In the genomic region with DNA sequence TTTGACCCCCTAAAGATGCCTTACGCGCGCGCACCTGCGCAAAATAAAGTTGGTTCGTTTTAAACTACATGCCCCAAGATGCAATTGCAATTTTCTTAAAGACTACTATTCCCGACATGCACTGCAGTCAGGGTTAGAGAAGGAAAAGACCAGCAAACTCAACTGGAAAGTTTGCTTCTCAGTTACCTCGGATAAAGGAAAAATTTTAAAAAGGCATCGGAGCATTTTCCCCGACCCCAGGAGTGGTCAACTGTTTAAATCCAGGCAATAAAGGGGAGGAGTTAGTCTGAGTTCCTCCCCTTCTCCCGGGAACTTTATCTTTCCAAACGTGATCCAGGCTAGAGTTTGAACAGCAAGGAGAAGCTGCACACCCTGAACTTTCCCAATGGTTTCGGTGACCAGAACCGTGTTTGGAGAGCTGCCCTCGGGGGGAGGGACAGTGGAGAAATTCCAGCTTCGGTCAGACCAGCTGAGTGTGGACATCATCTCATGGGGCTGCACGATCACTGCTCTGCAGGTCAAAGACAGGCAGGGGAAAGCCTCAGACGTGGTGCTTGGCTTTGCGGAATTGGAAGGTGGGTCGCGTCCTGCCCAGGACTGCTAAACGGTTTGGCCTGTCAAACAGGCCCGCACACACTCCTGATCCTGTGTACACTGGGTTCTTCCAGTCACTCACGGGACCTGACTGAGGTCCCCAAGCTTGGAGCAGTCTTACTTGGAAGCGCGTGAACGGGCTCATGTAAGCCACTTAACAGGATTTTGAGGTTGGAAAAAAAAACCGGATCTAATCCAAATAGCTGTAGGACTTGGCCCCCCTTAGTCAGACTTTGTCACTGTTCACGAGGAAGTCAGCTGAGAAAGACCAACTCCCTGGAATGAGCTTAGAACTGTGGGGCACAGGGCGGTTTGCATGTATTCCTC, we compare ENCODE assay signal across 8 mouse cellular contexts. TPM values are rescaled to one million over a fixed set of nuclear protein-coding genes. Genes with fewer than 3 reads are reported as not detected.
DNase-seq lines count a peak whose midpoint lies in the region; ATAC-seq and TF ChIP-seq lines count a peak whose summit lies in the region.

Galm (plus strand) TSS at position 141 of the 921 bp plus-strand sequence.

- H3K4me2 ChIP-seq in heart, embryonic 11.5 days: peak within 1 kb of the TSS; percentile 77
- peak within 1 kb of the TSS; percentile 90 for H3K4me2 ChIP-seq in midbrain, embryonic 16.5 days (ENCODE audit: low read length)
- peak within 1 kb of the TSS; percentile 85 for H3K4me2 ChIP-seq in stomach, embryonic 15.5 days

- no peaks in the 10 kb centered on the region for H3K36me3 ChIP-seq in heart, embryonic 11.5 days (ENCODE audit: control insufficient read depth, insufficient read depth, low read length)
- no peaks in the 10 kb centered on the region for H3K36me3 ChIP-seq in midbrain, embryonic 16.5 days (ENCODE audit: control insufficient read depth, insufficient read depth, low read length)
- H3K36me3 ChIP-seq in stomach, embryonic 15.5 days: no peaks in the 10 kb centered on the region

- H3K27ac ChIP-seq in bone marrow, adult 2 months (ENCODE audit: control insufficient read depth, insufficient read depth, low read depth, low read length, poor library complexity): peak within 1 kb of the TSS; percentile 43
- H3K27ac ChIP-seq in embryonic fibroblast, embryonic 13.5 days (ENCODE audit: insufficient read depth, low read length): peak within 1 kb of the TSS; percentile 32
- peak within 1 kb of the TSS; percentile 81 for H3K27ac ChIP-seq in heart, embryonic 11.5 days (ENCODE audit: low read depth, low read length)
- no peak within 1 kb of the TSS for H3K27ac ChIP-seq in midbrain, embryonic 16.5 days (ENCODE audit: low read length)
- peak within 1 kb of the TSS; percentile 92 for H3K27ac ChIP-seq in stomach, embryonic 15.5 days

- H3K9me3 ChIP-seq in heart, embryonic 11.5 days (replicated peaks; ENCODE audit: control insufficient read depth, low read length): no peaks in the 10 kb centered on the region
- no peaks in the 10 kb centered on the region for H3K9me3 ChIP-seq in midbrain, embryonic 16.5 days (replicated peaks; ENCODE audit: control insufficient read depth, low read length, poor library complexity, severe bottlenecking)
- H3K9me3 ChIP-seq in stomach, embryonic 15.5 days: no peaks in the 10 kb centered on the region

- H3K4me3 ChIP-seq in bone marrow, adult 2 months (replicated peaks; ENCODE audit: control insufficient read depth, low read depth, low read length): peak within 1 kb of the TSS; percentile 62
- peak within 1 kb of the TSS; percentile 36 for H3K4me3 ChIP-seq in embryonic fibroblast, embryonic 13.5 days (ENCODE audit: insufficient read depth, low read length)
- peak within 1 kb of the TSS; percentile 60 for H3K4me3 ChIP-seq in heart, embryonic 11.5 days (ENCODE audit: low read depth, low read length)
- H3K4me3 ChIP-seq in midbrain, embryonic 16.5 days (ENCODE audit: low read depth, low read length): peak within 1 kb of the TSS; percentile 35
- peak within 1 kb of the TSS; percentile 56 for H3K4me3 ChIP-seq in stomach, embryonic 15.5 days (replicated peaks)

- H3K4me1 ChIP-seq in bone marrow, adult 2 months (ENCODE audit: control insufficient read depth, insufficient read depth, low read length): peaks cover 1% of the 10 kb centered on the region; the same call in 1 of the 2 replicates
- peaks cover 5% of the 10 kb centered on the region for H3K4me1 ChIP-seq in embryonic fibroblast, embryonic 13.5 days (ENCODE audit: control insufficient read depth, insufficient read depth, low read length)
- H3K4me1 ChIP-seq in heart, embryonic 11.5 days (ENCODE audit: control insufficient read depth, insufficient read depth, low read length): peaks cover 11% of the 10 kb centered on the region; the same call in 1 of the 2 replicates
- H3K4me1 ChIP-seq in midbrain, embryonic 16.5 days (ENCODE audit: control insufficient read depth, insufficient read depth, low read length): peaks cover 8% of the 10 kb centered on the region
- H3K4me1 ChIP-seq in stomach, embryonic 15.5 days: peaks cover 8% of the 10 kb centered on the region; the same call in 1 of the 2 replicates

- peak within 1 kb of the TSS; percentile 77 for H3K9ac ChIP-seq in heart, embryonic 11.5 days (ENCODE audit: low read depth, low read length)
- peak within 1 kb of the TSS; percentile 53; the same call in 1 of the 2 replicates for H3K9ac ChIP-seq in midbrain, embryonic 16.5 days (ENCODE audit: low read depth, low read length)
- peak within 1 kb of the TSS; percentile 65; the same call in 1 of the 2 replicates for H3K9ac ChIP-seq in stomach, embryonic 15.5 days

- no peak for TF ChIP-seq POLR2A in bone marrow, adult 2 months (IDR thresholded peaks at IDR 0.05; ENCODE audit: borderline replicate concordance, control insufficient read depth, low read depth, low read length)
- peak; percentile 48; the same call in 1 of the 2 replicates for TF ChIP-seq POLR2A in embryonic fibroblast, embryonic 13.5 days (IDR thresholded peaks at IDR 0.05; ENCODE audit: low read depth, low read length)

- 4% methylated on average over 30 of the region's 30 CpGs for WGBS in bone marrow, adult 2 months
- WGBS in heart, embryonic 11.5 days (ENCODE audit: insufficient replicate concordance): 5% methylated on average over 30 of the region's 30 CpGs
- WGBS in midbrain, embryonic 16.5 days: 2% methylated on average over 30 of the region's 30 CpGs
- 3% methylated on average over 30 of the region's 30 CpGs for WGBS in stomach, embryonic 15.5 days

- TF ChIP-seq CTCF in bone marrow, adult 2 months (IDR thresholded peaks at IDR 0.05; ENCODE audit: control insufficient read depth, insufficient read depth, low read length): 0 out of 2 replicates have a peak, but pooled peaks have one; percentile 12
- no peak for TF ChIP-seq CTCF in embryonic fibroblast, embryonic 13.5 days (IDR thresholded peaks at IDR 0.05; ENCODE audit: borderline replicate concordance, insufficient read depth, low read length)

- no peaks in the 10 kb centered on the region for H3K27me3 ChIP-seq in heart, embryonic 11.5 days (ENCODE audit: control insufficient read depth, insufficient read depth, low read length)
- no peaks in the 10 kb centered on the region for H3K27me3 ChIP-seq in midbrain, embryonic 16.5 days (ENCODE audit: control insufficient read depth, insufficient read depth, low read depth, low read length)
- no peaks in the 10 kb centered on the region for H3K27me3 ChIP-seq in stomach, embryonic 15.5 days (replicated peaks)

- peak; percentile 11 to 15 for DNase-seq in B cell, adult 2 months
- peak; percentile 93 for DNase-seq in kidney, adult 9 months
- DNase-seq in liver: peak; percentile 16

- peak; percentile 57 for ATAC-seq in heart, embryonic 11.5 days (replicated peaks; ENCODE audit: insufficient number of reproducible peaks, low FRiP score, low TSS enrichment)
- ATAC-seq in midbrain, embryonic 16.5 days: peak; percentile 87
- peak; percentile 70 for ATAC-seq in stomach, embryonic 15.5 days (ENCODE audit: insufficient read depth, low FRiP score, low read depth)

RNA-seq across cellular contexts. Expression of gene Galm, which starts in this region (rescaled TPM):
- 0.56 and 5.2 TPM in 2 replicates for polyA plus RNA-seq in bone marrow, adult 2 months (2011; ENCODE audit: insufficient read depth, insufficient read length, low replicate concordance, missing spikeins)
- 10.0 and 10.6 TPM in 2 replicates for polyA plus RNA-seq in embryonic fibroblast, embryonic 13.5 days (2011; ENCODE audit: insufficient read length, low read depth, missing spikeins)
- 7.5 and 9.4 TPM in 2 replicates for polyA plus RNA-seq in heart, embryonic 11.5 days (2014; fragmentation: Nextera tagmentation; extraction: Ambion mirVana)
- polyA plus RNA-seq in midbrain, embryonic 16.5 days (2015; fragmentation: Nextera tagmentation; extraction: Ambion mirVana): 1.4 and 2.0 TPM in 2 replicates
- 30.0 and 36.0 TPM in 2 replicates for polyA plus RNA-seq in stomach, embryonic 15.5 days (2015; fragmentation: Nextera tagmentation; extraction: Ambion mirVana)

Comparison
In these comparisons a context has a peak if more than half of its experiments do, and no peak if none do; other contexts are left out.
1. DNase-seq: peak in every context shown above with its lines; median percentile 93 in kidney, adult 9 months; 16 in liver; 13 in B cell, adult 2 months.